Mouse (Mus musculus): ENCODE data around the gene Epn2. TPM values are rescaled to one million over a fixed set of nuclear protein-coding genes. Genes with fewer than 3 reads are reported as not detected.

Gene Epn2
- polyA plus RNA-seq, 1 experiment from 2014 or later, result 76.2 TPM

DNA sequence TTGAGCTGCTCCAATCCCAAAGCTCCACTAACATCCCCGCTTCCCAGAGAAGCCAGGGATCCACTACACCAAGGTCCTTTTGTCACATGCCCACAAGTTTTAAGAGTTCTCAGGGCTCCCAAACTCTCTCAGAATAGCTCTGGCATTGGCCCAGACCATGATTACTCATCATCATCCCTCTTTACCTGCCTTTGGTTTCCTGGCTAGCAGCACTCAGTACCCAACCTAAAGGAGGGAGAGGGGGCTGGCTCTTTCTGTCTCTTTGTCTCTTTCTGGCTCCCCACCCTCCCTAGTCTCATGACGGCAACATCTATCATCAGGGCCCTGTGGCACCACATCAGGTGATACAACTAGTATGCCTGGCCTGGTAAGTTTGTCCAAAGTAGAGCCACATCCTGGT, 46.7 kb downstream of the Epn2 start:
- no peak overlapping the region for H3K9ac ChIP-seq
- no peaks in the 10 kb centered on the region for H3K9me3 ChIP-seq
- peaks cover 9% of the 10 kb centered on the region for H3K4me1 ChIP-seq
- H3K36me3 ChIP-seq (replicated peaks), result no peaks in the 10 kb centered on the region
- ATAC-seq (replicated peaks), result no peak
- 95% methylated on average over 2 of the region's 2 CpGs for WGBS
- no peak overlapping the region for H3K27ac ChIP-seq
- no peak overlapping the region for H3K4me3 ChIP-seq
- H3K27me3 ChIP-seq (replicated peaks), result no peaks in the 10 kb centered on the region
- no peak overlapping the region for H3K4me2 ChIP-seq

DNA sequence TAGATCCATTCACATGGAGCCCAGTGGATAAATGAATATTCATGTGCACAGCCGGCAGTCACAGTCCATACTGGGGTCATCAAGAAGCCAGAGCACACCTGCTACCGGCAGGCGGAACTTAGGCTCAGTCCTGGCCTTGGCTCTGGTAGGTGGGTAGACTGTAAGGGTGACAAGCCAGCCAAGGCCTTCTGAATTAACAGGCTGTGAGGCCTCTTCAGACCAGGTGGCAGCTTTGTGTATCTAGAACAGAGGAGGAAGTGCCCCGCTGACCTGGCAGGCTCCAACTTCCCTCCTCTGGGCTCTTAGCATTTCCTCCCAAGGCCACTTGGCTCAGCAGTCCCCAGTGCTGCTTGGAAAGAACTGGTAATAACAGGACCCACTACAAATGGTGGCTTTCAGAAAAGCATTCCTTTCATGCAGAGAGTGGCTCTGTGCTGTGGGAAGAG, 50.2 kb downstream of the Epn2 start:
- Histone ChIP-seq H3K4me3 (no peak overlapping the region), H3K4me2 (no peak overlapping the region), H3K27ac (no peak overlapping the region), H3K4me1 (peaks cover 9% of the 10 kb centered on the region), H3K36me3 (replicated peaks) (0 out of 2 replicates have a peak, but pooled peaks cover 2% of the 10 kb centered on the region), H3K27me3 (replicated peaks) (no peaks in the 10 kb centered on the region), H3K9ac (no peak overlapping the region), H3K9me3 (no peaks in the 10 kb centered on the region)
- 29% methylated on average over 4 of the region's 4 CpGs for WGBS
- no peak for ATAC-seq (replicated peaks)

DNA sequence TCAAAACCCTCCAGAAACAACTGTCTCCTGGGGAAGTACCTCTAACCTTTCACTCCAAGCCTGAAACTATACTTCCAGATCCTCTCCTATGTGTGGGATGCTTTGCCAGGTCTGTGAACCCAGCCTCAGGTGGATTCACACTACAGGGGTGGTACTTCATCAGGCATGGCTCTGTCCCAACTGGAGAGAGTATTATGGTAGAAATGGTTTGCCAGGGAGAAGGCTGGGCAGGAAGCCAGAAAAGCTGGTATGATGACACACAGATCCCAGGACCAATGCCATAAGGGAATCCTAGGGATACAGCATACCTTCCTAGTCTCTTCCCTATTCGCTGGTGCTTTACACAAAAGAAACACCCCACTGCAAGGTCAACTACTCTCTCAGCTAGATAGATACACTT, 52.6 kb downstream of the Epn2 start:
- Histone ChIP-seq H3K36me3 (replicated peaks) (peaks cover 3% of the 10 kb centered on the region; the same call in 1 of the 2 replicates), H3K27ac (no peak overlapping the region), H3K9ac (no peak overlapping the region), H3K4me1 (peaks cover 9% of the 10 kb centered on the region), H3K9me3 (no peaks in the 10 kb centered on the region), H3K4me3 (no peak overlapping the region), H3K27me3 (replicated peaks) (no peaks in the 10 kb centered on the region), H3K4me2 (no peak overlapping the region)
- ATAC-seq (replicated peaks), result no peak
- 75% methylated on average over 1 of the region's 1 CpGs for WGBS

DNA sequence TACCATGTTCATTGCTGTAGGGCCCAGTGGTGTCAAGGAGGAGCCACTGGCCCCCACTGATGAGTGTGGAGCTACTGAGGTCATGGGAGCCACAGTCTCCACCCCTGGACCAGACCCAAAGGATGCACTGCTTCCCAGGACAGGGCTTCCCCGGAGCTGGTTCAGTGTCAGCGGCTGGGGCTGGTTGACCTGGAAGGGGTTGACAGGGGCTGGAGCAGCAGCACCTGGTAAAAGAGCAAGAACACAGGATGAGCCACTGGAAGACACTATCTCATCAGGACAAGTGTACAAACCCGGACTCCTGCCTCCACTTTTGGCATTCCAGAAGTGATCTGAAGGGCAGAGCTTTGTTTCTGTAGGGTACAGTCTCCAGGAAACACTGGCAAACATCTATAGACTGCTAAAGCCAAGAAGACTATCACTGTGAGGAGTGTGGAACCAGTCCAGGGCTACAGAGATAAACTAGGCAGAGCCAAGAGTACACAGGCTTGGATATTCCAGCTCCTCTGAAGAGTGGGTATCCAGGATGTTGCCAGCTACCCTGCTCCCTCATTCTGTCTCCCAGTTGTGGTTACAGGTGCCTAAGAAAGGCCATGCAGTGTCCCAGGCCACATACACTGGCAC, 59.9 kb downstream of the Epn2 start:
- Histone ChIP-seq H3K4me1 (no peaks in the 10 kb centered on the region), H3K36me3 (replicated peaks) (peaks cover 17% of the 10 kb centered on the region), H3K27me3 (replicated peaks) (no peaks in the 10 kb centered on the region), H3K4me3 (no peak overlapping the region), H3K9me3 (no peaks in the 10 kb centered on the region), H3K27ac (no peak overlapping the region), H3K9ac (no peak overlapping the region), H3K4me2 (no peak overlapping the region)
- ATAC-seq (replicated peaks), result no peak
- 94% methylated on average over 3 of the region's 3 CpGs for WGBS

DNA sequence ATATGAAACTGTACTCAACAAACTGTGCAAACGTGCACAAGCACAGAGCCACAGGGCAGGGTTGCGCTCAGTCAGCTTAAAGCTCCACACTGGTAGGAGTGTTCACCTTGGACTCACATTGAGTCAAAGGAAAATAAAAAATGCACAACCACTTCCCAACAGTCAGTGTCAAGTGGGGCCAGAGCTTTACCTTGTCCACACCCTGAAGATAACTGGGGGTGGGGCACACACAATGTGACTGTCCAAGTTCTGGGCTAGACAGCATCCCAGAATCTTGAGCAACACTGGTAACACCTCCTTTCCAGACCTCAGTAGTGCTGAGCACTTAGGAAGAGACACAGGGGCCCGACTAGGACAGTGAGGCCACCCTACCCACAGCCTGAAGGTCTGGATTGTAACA, 60.6 kb downstream of the Epn2 start:
- Histone ChIP-seq H3K9me3 (no peaks in the 10 kb centered on the region), H3K4me1 (no peaks in the 10 kb centered on the region), H3K4me2 (no peak overlapping the region), H3K9ac (no peak overlapping the region), H3K27me3 (replicated peaks) (no peaks in the 10 kb centered on the region), H3K27ac (no peak overlapping the region), H3K36me3 (replicated peaks) (peaks cover 14% of the 10 kb centered on the region), H3K4me3 (no peak overlapping the region)
- WGBS, result 90% methylated on average over 3 of the region's 3 CpGs
- ATAC-seq (replicated peaks), result no peak

DNA sequence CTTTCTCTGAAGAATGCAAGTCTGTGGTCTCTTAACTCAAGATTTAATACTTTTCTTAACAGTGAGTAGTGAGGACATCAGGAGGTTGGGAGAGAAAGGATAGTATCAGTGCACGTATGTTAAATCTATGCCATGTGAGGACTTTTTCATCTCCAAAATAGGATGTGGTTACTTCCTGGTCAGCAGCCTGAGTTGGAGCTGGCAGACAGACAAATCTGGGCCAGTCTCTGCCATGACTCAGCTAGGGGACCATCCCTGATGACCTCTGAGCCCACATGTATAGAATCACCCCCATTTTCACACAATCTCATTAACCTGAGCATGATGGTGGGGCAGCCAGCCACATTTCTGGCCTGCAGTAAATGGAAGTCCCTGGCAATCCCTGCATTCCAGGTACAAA, 61.5 kb downstream of the Epn2 start:
- Histone ChIP-seq H3K4me2 (no peak overlapping the region), H3K4me1 (no peaks in the 10 kb centered on the region), H3K27me3 (replicated peaks) (no peaks in the 10 kb centered on the region), H3K27ac (no peak overlapping the region), H3K9me3 (no peaks in the 10 kb centered on the region), H3K36me3 (replicated peaks) (peaks cover 14% of the 10 kb centered on the region), H3K9ac (no peak overlapping the region), H3K4me3 (no peak overlapping the region)
- WGBS, result 92% methylated on average over 1 of the region's 1 CpGs
- no peak for ATAC-seq (replicated peaks)

DNA sequence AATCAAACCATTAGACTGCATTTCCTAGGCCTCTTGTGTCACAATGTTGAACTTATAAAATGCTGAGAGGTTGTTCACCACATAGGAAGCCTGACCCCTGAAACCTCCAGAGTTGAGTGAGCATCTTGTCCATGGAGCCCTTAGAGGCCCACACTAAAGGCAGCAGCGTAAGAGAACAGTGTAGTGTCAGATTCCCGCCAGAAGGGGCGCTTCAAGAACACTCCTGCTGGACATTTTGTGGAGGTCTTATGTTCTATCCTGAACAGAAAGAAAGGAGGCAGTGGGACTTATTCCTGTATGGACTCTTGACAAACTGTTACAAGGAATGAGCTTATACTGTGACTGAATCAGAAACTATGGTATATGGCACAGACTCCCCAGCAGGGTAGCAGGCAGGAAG, 64.5 kb downstream of the Epn2 start:
- H3K27me3 ChIP-seq (replicated peaks), result no peaks in the 10 kb centered on the region
- H3K9ac ChIP-seq, result no peak overlapping the region
- peaks cover 14% of the 10 kb centered on the region for H3K36me3 ChIP-seq (replicated peaks)
- ATAC-seq (replicated peaks), result no peak
- H3K27ac ChIP-seq, result no peak overlapping the region
- no peaks in the 10 kb centered on the region for H3K9me3 ChIP-seq
- no peak overlapping the region for H3K4me3 ChIP-seq
- H3K4me1 ChIP-seq, result no peaks in the 10 kb centered on the region
- 36% methylated on average over 3 of the region's 3 CpGs for WGBS
- H3K4me2 ChIP-seq, result no peak overlapping the region

DNA sequence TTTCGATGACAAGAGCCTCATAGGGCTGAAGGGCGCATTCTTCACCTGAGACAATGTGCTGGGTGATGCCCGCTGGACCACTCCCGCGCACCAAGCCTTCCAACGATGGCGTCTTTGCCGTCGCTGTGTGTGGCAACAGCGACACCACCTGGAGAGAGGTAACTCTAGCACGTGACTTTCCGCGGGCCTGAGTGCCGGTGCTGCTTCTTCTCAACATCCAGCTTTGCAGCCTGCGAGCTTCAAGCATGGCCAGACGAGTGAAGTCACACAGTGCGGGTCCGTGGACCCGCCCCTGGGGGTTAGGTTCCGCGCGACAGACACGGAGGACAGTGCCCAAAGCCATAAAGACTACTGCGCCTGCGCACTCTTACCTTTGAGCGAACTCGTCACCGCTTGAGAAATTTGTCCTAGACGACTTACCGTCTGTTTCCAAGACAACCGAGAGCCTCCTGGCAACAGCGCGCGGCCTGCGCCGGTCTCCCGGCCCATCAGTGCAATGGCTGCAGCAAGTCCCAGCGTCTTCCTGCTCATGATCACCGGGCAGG, 74.7 kb downstream of the Epn2 start, which contains the start of gene B9d1:
Gene B9d1 (plus strand): TSS at position 432 of the 545 bp plus-strand sequence.
- Histone ChIP-seq H3K4me1 (peaks cover 24% of the 10 kb centered on the region), H3K9me3 (no peaks in the 10 kb centered on the region), H3K4me3 (peak within 1 kb of the TSS; percentile 56), H3K4me2 (peak within 1 kb of the TSS; percentile 68), H3K36me3 (replicated peaks) (no peaks in the 10 kb centered on the region), H3K27ac (peak within 1 kb of the TSS; percentile 95), H3K27me3 (replicated peaks) (no peaks in the 10 kb centered on the region), H3K9ac (peak within 1 kb of the TSS; percentile 66)
- peak; percentile 95 for ATAC-seq (replicated peaks)
- WGBS, result under 1% methylated on average over 39 of the region's 39 CpGs

DNA sequence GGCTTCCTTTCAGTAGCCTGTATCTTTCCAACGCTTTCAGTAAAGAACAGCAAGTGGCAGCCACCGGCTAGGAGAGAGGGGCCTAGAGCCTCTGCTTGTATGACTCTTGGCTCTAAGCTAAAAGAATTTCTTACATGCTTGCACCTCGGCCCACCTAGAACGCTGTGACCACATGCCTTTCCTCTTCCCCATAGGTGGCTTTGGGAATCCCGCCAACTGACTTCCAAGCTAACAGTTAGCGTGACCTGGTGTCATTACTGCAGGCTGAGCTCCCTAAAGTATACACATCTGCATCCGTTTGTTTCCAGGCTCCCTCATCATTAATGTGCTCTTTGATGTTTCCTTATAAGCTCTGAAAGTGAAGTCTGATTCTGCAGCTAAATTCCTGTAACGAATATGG, 75.6 kb downstream of the Epn2 start:
- Histone ChIP-seq H3K27me3 (replicated peaks) (no peaks in the 10 kb centered on the region), H3K9ac (peak overlapping the region; percentile 66; the same call in 1 of the 2 replicates), H3K9me3 (no peaks in the 10 kb centered on the region), H3K4me2 (peak overlapping the region; percentile 68), H3K4me1 (peaks cover 24% of the 10 kb centered on the region), H3K36me3 (replicated peaks) (no peaks in the 10 kb centered on the region), H3K4me3 (peak overlapping the region; percentile 56; the same call in 1 of the 2 replicates), H3K27ac (peak overlapping the region; percentile 95)
- ATAC-seq (replicated peaks), result no peak
- WGBS, result 66% methylated on average over 8 of the region's 8 CpGs

DNA sequence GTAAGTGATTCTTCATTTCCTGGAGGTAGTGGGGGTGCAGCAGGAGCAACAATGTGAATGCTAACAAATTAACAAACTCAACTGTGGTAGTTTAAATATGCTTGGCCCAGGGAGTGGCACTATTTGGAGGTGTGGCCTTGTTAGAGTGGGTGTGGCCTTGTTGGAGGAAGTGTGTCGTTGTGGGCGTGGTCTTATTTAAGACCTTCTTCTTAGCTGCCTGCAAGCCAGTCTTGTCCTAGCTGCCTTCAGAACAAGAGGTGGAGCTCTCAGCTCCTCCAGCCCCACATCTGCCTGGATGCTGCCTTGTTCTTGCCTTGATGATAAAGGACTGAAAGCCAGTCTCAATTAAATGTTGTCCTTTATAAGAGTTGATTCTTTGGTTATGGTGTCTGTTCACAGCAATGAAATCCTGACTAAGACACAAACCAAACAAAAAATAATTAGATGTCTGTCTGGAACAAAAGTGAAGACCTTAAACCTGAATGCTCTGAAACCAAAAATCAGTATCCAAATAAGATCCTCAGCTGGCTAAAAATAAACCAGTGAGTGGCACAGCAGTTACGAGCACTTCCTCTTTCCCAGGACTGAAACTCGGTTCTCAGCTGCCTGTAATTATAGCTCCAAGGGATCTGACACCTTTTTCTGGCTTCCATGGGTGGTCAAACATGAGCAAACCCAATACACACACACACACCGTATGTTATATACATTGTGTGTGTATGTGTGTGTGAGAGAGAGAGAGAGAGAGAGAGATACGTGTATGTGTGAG, 80.6 kb downstream of the Epn2 start:
- no peak overlapping the region for H3K9ac ChIP-seq
- H3K4me3 ChIP-seq, result no peak overlapping the region
- no peak overlapping the region for H3K27ac ChIP-seq
- H3K9me3 ChIP-seq, result no peaks in the 10 kb centered on the region
- H3K4me2 ChIP-seq, result no peak overlapping the region
- no peak for ATAC-seq (replicated peaks)
- no peaks in the 10 kb centered on the region for H3K27me3 ChIP-seq (replicated peaks)
- 83% methylated on average over 6 of the region's 6 CpGs for WGBS
- peaks cover 7% of the 10 kb centered on the region for H3K4me1 ChIP-seq
- H3K36me3 ChIP-seq (replicated peaks), result no peaks in the 10 kb centered on the region

- Histone ChIP-seq H3K4me1 (peaks cover 11% of the 10 kb centered on the region), H3K9me3 (no peaks in the 10 kb centered on the region), H3K4me3 (no peak overlapping the region), H3K27me3 (replicated peaks) (no peaks in the 10 kb centered on the region), H3K36me3 (replicated peaks) (no peaks in the 10 kb centered on the region), H3K27ac (no peak overlapping the region), H3K9ac (no peak overlapping the region), H3K4me2 (no peak overlapping the region)
- WGBS, result 74% methylated on average over 1 of the region's 1 CpGs
- no peak for ATAC-seq (replicated peaks)
These were observed 82.0 kb downstream of the Epn2 start for GRCm38 (mm10) chr11:61497490-61497889.

DNA sequence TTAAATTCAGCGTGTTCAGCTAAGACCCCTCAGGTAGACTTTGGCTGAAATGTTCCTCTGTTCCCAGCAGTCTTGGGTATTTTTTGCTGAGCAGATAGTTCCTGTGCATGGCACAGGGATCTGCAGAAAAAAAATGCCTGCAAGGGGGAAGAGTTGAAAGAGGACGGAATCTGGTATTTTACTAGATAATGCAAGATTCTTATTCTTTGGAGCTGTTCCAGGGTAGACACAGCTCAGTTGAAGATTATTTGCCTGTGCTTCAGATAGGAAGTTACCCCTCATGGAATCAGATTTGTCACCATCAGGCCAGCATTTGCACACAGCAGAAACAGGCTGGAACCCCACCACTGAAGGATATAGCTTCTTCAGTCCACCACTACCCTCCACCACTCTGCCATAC, 84.0 kb downstream of the Epn2 start:
- Histone ChIP-seq H3K4me1 (peaks cover 14% of the 10 kb centered on the region), H3K4me2 (no peak overlapping the region), H3K9me3 (no peaks in the 10 kb centered on the region), H3K27ac (no peak overlapping the region), H3K4me3 (no peak overlapping the region), H3K9ac (no peak overlapping the region), H3K36me3 (replicated peaks) (peaks cover 6% of the 10 kb centered on the region), H3K27me3 (replicated peaks) (no peaks in the 10 kb centered on the region)
- no peak for ATAC-seq (replicated peaks)
- WGBS, result 92% methylated on average over 2 of the region's 2 CpGs

Data from midbrain, embryonic 15.5 days (tissue).